Mouse (Mus musculus): Measurements from ENCODE around the gene Zfp212. TPM values are rescaled to one million over a fixed set of nuclear protein-coding genes. Genes with fewer than 3 reads are reported as not detected.

The Zfp212 gene
- 10 to 100 TPM; 14.0 to 17.7 TPM for total RNA-seq (2021)
- long read RNA-seq, experiment 1, transcript Zfp212-201 (5 exons, 2,801 nt) = major isoform, 30 of 40 reads
- long read RNA-seq, experiment 1, partial matches to known transcripts = 4 of 40 reads
- long read RNA-seq, experiment 1, other reads (novel, unspliced or antisense) = 6 of 40 reads
- long read RNA-seq, experiment 2, transcript Zfp212-201 (5 exons, 2,801 nt) = major isoform, 18 of 22 reads
- long read RNA-seq, experiment 2, partial matches to known transcripts = 1 of 22 reads
- long read RNA-seq, experiment 2, other reads (novel, unspliced or antisense) = 3 of 22 reads

- DNase-seq = peak; percentile 91
These were observed at the start of gene Zfp212 for GRCm38 (mm10) chr6:47920447-47921340. Zfp212 (plus strand) TSS chr6:47920476.

GRCm38 (mm10) chr6:47872266-47872665 lies 48.0 kb upstream of the Zfp212 start:
- no peak for DNase-seq

DNA sequence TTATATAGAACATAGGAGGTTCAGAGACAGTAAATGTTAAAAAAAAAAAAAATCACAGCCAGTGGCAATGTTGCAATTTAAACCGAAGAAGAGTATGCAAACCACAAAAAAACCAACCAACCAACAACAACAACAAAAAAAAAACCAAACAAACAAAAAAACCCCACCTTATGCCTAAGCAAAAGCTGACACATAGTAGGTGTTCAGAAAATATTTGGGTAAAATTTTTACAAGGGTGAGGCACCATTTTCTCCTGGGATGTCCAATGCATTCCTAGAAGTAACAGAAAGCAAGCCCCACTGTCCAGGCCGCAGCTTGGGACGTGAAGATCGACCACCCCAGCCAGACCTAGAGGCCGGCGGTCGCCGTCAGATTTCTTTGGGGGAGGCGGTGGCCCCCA lies 43.2 kb upstream of the Zfp212 start, which contains the start of gene Zfp282:
Zfp282 (plus strand) TSS at position 147 of the 400 bp plus-strand sequence.
- no peak for DNase-seq

DNA sequence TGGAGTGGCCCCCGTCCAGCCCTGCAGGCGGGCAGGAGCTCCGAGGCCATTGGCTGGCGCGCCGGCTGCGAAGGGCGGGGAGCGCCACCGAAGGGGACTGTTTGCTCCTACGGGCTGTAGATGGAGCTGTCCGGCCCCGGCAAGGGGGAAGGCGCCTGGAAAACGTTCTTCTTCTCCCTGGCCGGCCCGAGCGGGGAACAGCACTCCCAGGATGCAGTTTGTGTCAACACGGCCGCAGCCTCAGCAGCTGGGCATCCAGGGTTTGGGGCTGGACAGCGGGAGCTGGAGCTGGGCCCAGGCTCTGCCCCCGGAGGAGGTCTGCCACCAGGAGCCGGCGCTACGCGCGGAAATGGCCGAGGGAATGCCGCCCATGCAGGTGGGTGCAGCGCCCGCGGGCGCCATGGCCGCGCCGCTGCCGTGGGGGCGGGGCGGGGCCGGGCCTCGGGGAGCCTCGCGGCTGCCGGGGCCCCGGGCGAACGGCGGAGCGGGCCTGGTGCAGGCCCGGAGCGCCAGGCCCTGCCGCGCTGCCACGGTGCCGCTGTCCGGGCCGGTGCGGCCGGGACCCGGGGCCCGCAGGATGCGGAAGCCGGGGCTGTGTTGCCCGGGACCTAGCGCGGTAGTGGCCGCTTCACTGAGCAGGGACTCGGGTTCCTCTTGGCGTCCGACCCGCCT lies 42.7 kb upstream of the Zfp212 start:
- peak; percentile 94 for DNase-seq

DNA sequence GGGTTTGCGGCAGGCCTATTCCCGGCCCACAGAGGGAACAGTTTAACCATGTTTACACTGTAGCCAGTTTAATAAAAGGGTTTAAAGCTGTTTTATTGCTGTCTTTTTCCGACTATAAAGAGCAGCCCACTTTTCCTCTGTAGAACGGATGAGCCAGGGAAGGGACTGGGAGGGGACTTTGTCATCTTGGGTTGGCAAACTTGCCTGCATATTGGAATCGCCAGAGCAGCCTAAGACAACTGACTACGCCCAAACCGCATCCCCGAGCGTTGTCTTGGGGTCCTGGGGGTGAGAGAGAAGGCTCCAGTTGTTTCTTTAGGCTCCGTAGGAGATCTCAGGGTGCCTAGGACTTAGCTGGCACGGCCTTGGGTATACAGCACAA lies 42.2 kb upstream of the Zfp212 start:
- no peak for DNase-seq

DNA sequence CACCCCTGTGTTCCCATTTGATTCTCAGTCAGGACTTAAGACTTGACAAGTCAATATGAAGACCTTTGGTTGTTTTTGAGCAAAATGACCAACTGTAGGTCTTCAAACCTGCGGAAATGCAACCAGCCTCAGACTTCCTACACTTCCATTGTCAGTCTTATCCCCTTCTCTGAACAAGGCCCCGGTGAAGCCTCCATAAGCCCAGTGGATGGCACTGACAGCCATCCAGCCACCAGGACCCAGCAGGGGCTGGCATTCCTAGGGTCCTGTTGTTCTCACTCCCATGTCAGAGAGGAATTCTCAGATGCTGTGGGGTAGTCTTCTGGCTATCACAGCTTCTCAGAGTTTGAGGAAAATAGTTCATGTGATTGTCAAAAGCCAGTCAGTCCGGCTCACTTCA lies 41.7 kb upstream of the Zfp212 start:
- DNase-seq = no peak

DNA sequence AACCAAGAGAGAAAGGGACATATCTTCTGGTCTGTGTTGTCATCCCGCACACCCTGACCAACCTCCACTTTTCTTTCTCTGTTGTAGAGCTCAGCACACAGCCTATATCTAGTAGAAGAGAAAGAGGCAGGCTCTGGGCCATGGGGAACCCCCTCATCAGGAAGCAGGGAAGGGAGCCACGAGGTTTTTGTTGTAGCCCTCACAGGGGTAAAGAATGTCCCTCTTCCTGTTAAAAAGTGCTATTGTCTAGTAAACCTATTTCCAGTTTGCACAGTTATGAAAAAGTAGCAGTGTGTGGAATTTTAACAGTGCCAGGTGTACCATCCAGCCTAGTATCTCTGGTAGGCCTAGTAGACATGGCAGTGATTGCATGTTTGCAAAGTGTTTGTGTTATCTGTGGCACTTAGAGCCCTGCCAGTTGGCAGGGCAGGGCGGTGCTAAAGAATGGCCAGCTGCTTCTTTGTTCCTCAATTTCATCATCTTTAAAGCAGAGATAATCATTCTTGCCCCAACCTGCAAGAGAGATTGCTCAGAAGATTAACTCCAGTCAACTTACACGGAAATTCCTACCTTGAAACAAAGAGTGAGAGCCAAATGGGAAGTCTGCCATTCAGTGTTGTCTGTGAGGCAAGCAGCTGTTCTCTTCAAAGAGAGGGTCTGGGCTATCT lies 41.1 kb upstream of the Zfp212 start:
- DNase-seq = no peak

DNA sequence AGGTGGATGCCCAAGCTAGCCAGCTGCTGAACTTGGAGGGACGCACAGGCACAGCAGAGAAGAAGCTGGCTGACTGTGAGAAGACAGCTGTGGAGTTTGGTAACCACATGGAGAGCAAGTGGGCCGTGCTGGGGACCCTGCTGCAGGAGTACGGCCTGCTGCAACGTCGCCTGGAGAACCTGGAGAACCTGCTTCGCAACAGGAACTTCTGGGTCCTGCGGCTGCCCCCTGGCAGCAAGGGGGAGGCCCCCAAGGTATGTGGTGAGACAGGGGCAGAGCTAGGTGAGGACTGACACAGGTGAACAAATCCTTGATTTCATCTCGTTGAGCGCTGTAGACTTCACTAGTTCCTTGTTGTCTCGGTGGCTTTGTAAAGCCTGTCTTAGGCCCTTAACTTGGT lies 40.1 kb upstream of the Zfp212 start:
- no peak for DNase-seq

- DNase-seq = no peak
These were observed 31.4 kb upstream of the Zfp212 start for GRCm38 (mm10) chr6:47888812-47889383.

- DNase-seq = peak; percentile 52
These were observed 20.9 kb upstream of the Zfp212 start for GRCm38 (mm10) chr6:47899416-47899815.

DNA sequence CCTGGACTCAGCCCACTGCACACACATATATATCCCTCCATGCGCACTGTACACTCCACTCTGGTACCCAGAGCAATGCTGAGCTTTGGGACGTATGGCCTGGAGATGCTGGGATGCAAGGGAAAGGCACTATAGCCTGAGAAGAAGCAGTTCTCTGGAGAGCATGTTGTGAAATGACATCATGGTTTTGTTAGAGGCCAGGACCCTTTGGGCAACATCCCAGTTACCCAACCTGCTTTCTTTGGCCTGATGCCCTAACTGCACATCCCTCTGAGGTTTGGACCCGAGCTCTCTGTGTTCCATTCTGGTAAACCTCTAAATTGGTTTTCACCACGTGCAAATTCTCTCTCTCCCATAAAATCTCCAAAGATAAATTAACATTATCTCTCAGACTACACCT lies 16.7 kb upstream of the Zfp212 start:
- DNase-seq = peak; percentile 27

- DNase-seq = no peak
These were observed 15.9 kb upstream of the Zfp212 start for GRCm38 (mm10) chr6:47904361-47904760.

GRCm38 (mm10) chr6:47904917-47905695 lies 15.2 kb upstream of the Zfp212 start:
- DNase-seq = no peak

DNA sequence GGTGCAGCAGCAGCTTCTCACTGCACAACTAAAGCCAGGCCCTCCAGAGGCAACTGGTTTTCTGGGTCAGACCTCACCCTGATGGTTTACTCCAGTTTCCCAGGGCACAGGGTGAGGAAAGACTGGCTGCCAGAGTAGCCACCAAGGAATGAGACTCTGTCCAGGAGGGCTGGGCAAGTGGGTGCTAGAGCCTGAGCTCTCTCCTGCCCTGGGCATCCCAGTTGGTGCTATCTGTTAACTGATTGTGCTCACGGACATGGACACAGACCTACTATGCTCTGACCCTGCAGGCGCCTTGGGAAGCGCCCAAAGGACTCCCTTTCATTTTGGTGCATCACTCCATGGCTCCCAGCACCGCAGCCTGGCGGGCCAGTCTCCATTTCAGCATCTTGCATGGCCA lies 13.9 kb upstream of the Zfp212 start:
- DNase-seq = no peak

DNA sequence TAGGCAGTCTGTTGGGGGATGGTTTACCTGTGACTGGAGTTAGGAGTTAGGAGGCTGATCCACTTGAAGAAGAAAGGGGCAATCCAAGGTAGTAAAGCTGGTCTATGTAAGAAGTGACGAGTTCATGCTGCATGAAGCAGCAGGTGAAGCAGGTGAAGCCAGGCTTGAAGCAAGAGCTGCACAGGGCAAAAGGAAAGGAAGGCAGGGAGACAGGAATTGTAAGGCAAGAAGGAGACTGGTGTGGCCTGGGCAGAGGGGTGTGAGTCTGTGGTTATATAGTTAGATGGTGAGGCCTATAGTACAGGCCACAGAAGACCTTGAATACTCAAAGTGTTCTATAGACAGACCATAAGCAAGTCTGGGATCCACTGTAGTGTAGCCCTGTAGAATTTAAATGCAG lies 11.3 kb upstream of the Zfp212 start:
- DNase-seq = no peak

DNA sequence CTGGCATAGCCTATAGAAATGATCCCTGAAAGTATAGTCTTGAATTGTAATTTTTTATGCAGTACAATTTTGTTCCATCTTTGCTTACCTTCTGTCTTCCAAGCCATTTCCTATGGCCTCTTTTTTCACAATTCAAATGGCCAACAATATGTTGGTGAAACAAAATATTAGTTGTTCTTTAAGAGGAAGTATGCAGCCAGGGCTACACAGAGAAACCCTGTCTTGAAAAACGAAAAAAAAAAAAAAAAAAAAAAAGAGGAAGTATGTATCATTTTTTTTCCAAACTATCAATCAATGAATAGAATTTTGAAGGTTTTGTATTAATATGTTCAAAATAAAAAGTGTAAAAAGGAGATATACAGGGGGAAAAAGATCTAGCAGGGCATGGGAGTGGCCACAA lies 8.6 kb upstream of the Zfp212 start:
- DNase-seq = no peak

DNA sequence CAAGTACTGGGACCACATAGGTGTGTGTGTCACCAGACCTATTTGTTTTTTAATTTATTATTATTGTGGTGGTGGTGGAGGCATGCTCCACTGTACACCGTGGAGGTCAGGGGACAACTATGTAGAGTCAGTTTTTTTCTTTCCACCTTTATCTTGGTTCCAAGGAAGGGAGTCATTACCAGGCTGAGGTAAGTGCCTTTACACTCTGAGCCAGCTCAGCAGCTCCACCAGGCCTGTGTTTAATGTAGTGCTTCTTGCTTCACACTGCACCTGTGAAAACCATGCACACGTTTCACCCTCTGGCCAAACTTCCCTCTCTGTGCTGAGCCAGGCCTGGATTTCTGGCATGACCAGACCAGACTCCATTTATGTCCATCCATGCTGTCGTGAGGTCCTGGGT lies 7.3 kb upstream of the Zfp212 start:
- DNase-seq = no peak

- no peak for DNase-seq
These were observed 3.2 kb upstream of the Zfp212 start for GRCm38 (mm10) chr6:47917051-47917450.

DNA sequence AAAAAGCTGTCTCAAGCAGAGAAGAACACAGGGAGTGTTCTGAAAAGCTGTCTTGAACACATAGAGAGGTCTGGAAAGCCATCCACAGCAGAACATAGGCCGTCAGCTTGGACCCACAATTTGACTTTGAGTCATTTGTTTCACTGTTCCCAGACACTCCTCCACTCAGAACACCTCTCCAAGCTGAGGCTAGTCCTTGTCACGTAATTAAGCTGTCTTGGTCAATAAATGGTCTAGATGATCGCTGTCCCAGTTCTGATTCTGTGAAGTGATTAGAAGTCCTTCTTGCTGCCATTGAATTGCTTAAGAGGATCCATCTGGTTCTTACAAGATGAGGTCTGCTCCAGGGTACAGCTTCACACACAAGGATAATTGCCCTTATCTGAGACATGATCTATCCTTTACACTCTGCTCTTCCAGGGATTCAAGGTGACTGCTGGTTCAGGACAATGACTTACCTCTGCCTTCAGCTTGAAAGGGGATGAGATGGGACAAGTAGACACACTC lies 1.5 kb upstream of the Zfp212 start:
- no peak for DNase-seq

- no peak for DNase-seq
These were observed 430 bp upstream of the Zfp212 start for GRCm38 (mm10) chr6:47919646-47920446.

Data from adrenal gland, postnatal 10 days (tissue).